Mouse (Mus musculus): ENCODE data around the gene Gins2.

Gins2 gene

DNA sequence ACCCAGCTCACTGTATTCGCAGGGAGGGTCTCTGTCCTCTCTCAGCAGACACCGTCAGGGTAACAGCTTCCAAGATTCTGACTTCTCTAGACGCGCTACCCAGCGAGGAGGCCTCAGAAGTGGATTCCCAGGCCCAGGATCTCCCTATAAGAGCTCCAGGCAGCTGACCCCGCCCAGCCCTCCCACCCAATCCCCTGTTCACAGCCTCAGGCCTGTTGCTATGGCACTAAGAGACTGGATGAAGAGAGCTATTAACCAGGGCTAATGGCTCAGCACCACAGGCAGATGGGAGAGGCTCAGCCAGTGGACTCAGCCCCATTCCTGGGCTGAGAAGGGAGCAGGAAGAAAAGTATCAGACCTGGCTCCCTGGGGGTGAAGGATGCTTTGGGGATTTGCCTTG, 13.6 kb upstream of the Gins2 start:
- no peak for DNase-seq (ENCODE audit: low read depth)

DNA sequence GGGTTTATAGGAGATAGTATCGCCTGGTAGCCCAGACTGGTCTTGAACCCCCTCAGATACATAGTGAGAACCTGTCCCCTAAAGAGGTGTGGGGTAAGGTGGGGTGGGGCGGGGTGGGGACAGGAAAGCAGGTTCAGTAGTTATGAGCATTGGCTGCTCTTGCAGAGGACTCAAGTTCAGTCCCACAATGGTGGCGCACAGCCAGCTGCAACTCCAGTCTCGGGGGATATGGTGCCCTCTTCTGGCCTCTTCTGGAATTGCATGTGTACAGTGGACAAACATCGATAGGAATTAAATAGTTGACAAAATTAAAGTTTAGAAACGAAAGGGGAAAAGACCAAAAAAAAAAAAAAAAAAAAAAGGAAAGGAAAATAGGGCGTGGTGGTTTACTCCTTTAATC, 10.4 kb upstream of the Gins2 start:
- DNase-seq (ENCODE audit: low read depth), result peak; percentile 58

DNA sequence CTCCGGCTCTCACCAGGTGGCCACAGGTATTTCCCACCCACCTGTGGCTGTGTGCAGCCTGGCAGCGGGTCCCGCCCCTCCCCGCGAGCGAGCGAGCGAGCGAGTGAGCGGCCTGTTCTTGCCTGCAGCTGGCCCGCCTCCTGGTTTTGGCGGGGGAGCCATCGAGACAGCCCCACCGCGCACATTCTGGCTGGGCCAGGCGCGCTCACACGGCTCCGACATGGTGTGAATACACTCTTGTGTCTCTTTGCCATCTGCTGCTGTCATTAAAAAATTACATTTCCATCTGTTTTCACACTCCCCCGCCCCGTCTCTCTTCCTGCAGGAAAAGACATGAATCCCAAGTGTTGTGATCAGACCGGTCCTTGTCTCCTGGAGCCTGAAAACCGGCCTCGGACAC, 9.5 kb upstream of the Gins2 start:
- no peak for DNase-seq (ENCODE audit: low read depth)

GRCm38 (mm10) chr8:120595963-120596362, 6.9 kb upstream of the Gins2 start:
- DNase-seq (ENCODE audit: low read depth), result peak; percentile 73

DNA sequence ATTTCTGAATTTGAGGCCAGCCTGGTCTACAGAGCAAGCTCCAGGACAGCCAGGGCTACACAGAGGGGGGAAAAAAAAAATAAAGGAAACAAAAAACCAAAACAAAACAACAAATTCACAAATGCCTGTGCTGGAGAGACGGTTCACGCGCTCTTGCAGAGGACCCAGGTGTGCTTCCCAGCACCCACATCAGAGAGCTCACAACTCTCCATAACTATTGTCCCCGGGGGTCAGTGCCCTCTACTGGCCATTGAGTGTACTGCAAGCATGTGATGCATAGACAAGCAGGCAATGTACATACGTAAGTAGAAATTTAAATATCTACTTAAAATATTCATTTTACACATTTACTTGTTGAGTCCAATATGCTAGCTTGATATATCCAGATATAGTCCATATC, 5.5 kb upstream of the Gins2 start:
- no peak for DNase-seq (ENCODE audit: low read depth)

GRCm38 (mm10) chr8:120591587-120592292, 2.6 kb upstream of the Gins2 start:
- no peak for DNase-seq (ENCODE audit: low read depth)

DNA sequence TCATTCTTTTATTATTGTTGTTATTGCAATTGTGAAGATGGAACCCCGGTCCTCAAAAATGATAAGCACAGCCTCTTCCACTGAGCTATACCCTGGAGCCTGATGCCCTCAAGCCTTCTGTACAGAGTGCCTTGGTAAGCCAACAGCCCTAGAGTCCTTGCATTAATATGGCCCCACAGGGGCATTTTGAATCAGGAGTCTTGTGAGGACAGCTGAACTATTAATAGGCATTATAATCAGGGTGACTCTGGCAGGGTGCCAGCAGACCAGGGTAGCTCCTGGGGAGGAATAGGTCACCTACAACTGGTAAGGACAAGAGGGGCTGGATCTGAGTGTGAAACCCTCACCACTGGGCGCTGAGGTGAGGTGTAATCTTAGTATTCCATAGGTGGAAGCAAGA, 817 bp upstream of the Gins2 start:
- DNase-seq (ENCODE audit: low read depth), result no peak

DNA sequence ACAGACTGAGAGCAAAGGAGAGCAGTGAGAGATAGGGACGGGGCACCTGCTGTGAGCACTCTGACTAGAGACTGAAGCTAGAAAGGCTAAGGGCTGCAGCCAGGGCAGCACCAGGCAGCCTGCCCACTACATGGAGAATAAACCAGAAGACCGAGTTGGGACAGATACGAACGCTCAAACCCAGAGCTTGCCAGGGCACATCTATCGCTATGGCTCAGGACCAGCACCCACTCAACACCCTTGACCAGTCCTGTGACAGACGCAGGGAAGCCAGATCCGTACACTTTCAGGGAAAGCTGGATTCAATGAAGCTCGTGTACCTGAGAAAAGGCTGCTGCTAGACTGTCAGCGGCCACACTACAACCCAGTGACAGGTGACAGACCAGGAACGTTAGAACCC, 3.6 kb downstream of the Gins2 start:
- DNase-seq (ENCODE audit: low read depth), result no peak

DNA sequence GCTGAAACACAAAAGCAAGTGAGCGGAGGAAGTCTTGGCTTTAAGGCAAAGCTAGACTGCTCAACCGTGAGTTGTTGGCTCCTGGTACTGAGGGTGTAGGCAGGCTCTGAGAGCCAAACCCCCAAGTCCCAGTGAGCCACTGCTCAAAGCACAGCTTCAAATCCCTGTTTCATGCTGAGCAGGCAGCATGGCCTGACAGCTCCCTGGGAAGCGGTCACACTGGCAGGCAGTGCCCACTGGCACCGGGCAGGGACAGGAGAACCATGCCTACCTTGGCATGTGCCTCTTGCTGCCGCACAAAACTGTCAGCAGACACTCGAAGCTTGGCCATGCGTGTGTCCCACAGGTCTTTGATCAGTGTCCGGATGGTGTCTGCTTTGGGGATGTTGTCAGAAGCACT, 7.3 kb downstream of the Gins2 start:
- DNase-seq (ENCODE audit: low read depth), result no peak

- DNase-seq (ENCODE audit: low read depth), result no peak
These were observed 7.8 kb downstream of the Gins2 start for GRCm38 (mm10) chr8:120581329-120581728.

GRCm38 (mm10) chr8:120580336-120581000, 8.6 kb downstream of the Gins2 start:
- no peak for DNase-seq (ENCODE audit: low read depth)

GRCm38 (mm10) chr8:120577821-120578220, 11.3 kb downstream of the Gins2 start:
- no peak for DNase-seq (ENCODE audit: low read depth)

DNA sequence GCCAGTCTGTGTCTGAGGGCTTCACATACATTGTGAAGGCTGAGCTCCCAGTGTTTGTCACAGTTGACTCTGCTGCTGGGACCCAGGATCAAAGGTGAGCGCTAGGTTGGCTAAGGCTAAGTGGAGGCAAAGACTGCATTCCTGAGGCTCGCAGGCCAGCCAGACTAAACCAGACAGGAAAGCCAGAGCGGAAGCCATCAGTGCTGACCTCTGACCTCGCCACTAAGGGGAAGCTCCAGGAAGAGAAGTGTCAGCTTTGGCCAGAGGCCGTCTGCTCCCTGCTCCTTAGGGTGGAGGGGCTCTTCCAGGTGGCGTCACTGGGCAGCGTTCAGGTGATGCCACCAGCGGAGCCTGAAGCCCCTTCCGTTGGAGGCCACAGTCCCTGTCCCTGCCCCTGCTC, 13.3 kb downstream of the Gins2 start:
- DNase-seq (ENCODE audit: low read depth), result no peak

- DNase-seq (ENCODE audit: low read depth), result no peak
These were observed 14.2 kb downstream of the Gins2 start for GRCm38 (mm10) chr8:120574941-120575340.

GRCm38 (mm10) chr8:120573866-120574265, 15.2 kb downstream of the Gins2 start:
- no peak for DNase-seq (ENCODE audit: low read depth)

DNA sequence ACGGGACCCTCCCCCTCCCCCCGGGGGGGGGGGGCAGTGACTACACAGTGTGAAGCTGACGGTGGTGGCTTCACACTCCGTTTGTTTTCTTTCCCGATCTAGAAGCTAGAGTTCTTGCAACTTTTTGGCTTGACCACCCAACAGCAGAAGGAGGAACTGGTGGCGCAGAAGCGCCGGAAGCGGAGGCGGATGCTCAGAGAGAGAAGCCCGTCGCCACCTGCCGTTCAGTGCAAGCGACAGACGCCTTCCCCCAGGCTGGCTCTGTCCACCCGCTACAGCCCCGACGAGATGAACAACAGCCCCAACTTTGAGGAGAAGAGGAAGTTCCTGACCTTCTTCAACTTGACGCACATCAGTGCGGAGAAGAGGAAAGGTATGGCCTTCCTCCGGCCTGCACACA, 16.6 kb downstream of the Gins2 start:
- DNase-seq (ENCODE audit: low read depth), result no peak

- DNase-seq (ENCODE audit: low read depth), result no peak
These were observed 17.5 kb downstream of the Gins2 start for GRCm38 (mm10) chr8:120571561-120571960.

GRCm38 (mm10) chr8:120569939-120570715, 19.0 kb downstream of the Gins2 start:
- DNase-seq (ENCODE audit: low read depth), result no peak

DNA sequence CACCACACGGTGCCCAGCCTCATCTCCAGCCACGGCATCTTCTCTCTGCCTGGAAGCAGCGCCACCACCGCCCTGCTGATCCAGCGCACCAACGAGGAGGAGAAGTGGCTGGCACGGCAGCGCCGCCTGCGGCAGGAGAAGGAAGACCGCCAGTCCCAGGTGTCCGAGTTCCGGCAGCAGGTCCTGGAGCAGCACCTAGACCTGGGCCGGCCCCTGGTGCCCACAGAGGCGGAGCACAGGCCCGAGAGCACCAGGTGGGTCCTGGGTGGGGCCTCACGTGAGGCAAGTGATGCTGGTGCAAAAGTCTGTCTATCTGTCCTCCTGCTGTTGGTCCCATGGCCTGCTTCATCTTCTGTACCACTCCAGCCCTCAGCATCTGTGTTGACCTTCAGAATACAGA, 20.0 kb downstream of the Gins2 start:
- no peak for DNase-seq (ENCODE audit: low read depth)

- DNase-seq (ENCODE audit: low read depth), result no peak
These were observed 20.8 kb downstream of the Gins2 start for GRCm38 (mm10) chr8:120568164-120568798.

- no peak for DNase-seq (ENCODE audit: low read depth)
These were observed 21.4 kb downstream of the Gins2 start for GRCm38 (mm10) chr8:120567731-120568130.

DNA sequence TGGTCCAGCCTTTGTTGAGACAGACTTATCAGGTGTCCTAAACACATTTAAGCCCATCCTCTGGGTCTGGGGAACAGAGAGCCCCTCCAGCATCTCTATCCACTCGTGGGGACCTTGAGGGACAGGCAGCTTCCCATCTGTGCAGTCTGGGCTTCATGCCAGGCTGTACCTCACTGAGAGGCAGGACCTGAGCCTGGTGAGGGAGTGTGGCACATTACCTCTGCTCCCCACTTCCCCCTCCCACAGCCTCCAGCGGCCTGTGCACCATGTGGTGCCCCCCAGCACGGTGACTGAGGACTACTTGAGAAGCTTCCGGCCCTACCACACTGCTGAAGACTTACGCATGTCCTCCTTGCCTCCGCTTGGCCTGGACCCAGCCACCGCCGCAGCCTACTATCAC, 22.4 kb downstream of the Gins2 start:
- no peak for DNase-seq (ENCODE audit: low read depth)
